Mouse (Mus musculus) heart, adult 11 months (tissue): ENCODE results near the gene Hoxd3.

Source experiments
- DNase-seq: peaks from one replicate; pipeline ENCODE4 v3.0.0; 2022

Gene Hoxd3

GRCm38 (mm10) chr2:74747661-74748141 is 36.0 kb downstream of the Hoxd3 start:
- no peak for DNase-seq

GRCm38 (mm10) chr2:74748436-74748995 is 36.8 kb downstream of the Hoxd3 start:
- DNase-seq = no peak

GRCm38 (mm10) chr2:74749337-74750121 is 37.8 kb downstream of the Hoxd3 start:
- DNase-seq = peak; percentile 78

GRCm38 (mm10) chr2:74750731-74751250 is 39.1 kb downstream of the Hoxd3 start:
- DNase-seq = no peak

- DNase-seq = no peak
These were observed 40.1 kb downstream of the Hoxd3 start for GRCm38 (mm10) chr2:74751861-74752260.

GRCm38 (mm10) chr2:74752431-74753174 is 40.9 kb downstream of the Hoxd3 start:
- DNase-seq = no peak

- no peak for DNase-seq
These were observed 41.4 kb downstream of the Hoxd3 start for GRCm38 (mm10) chr2:74753175-74753523.

GRCm38 (mm10) chr2:74753711-74754110 is 42.0 kb downstream of the Hoxd3 start:
- DNase-seq = no peak

GRCm38 (mm10) chr2:74760146-74760545 is 48.4 kb downstream of the Hoxd3 start:
- no peak for DNase-seq

- peak; percentile 61 for DNase-seq
These were observed 50.2 kb downstream of the Hoxd3 start for GRCm38 (mm10) chr2:74761941-74762340.

GRCm38 (mm10) chr2:74762522-74763244 is 51.0 kb downstream of the Hoxd3 start, which contains the start of gene Hoxd1:
Gene Hoxd1 (plus strand): TSS chr2:74762980.
- peak; percentile 95 for DNase-seq

GRCm38 (mm10) chr2:74763245-74763735 is 51.6 kb downstream of the Hoxd3 start:
- DNase-seq = peak; percentile 67

GRCm38 (mm10) chr2:74763976-74764375 is 52.2 kb downstream of the Hoxd3 start:
- peak; percentile 69 for DNase-seq

- DNase-seq = no peak
These were observed 62.6 kb downstream of the Hoxd3 start for GRCm38 (mm10) chr2:74774359-74774758.

GRCm38 (mm10) chr2:74777536-74778275 is 66.0 kb downstream of the Hoxd3 start:
- DNase-seq = no peak

- no peak for DNase-seq
These were observed 69.7 kb downstream of the Hoxd3 start for GRCm38 (mm10) chr2:74781386-74781785.

GRCm38 (mm10) chr2:74795531-74795930 is 83.8 kb downstream of the Hoxd3 start:
- peak; percentile 93 for DNase-seq
